Mouse (Mus musculus) MEL (cell line): ENCODE measurements around the gene Sidt2. TPM values are rescaled to one million over a fixed set of nuclear protein-coding genes. Genes with fewer than 3 reads are reported as not detected.

ENCODE experiments used
- DNase-seq: peaks from one replicate; pipeline ENCODE4 v3.0.0; 2011; ENCODE audit warnings: low read depth, low spot score
- H3K27ac ChIP-seq: 2 replicates; pipeline ENCODE4 v1.5.1; 2012; ENCODE audit warnings: low read depth, mild to moderate bottlenecking, control low read depth, low read length, moderate library complexity; ENCODE audit not compliant: control insufficient read depth
- H3K27me3 ChIP-seq, 2 experiments: fragments of 150-350 bp in 1 of 2; sonication (generic) in 1 of 2; 2 replicates each; pipeline ENCODE4 v1.6.1; 2012; ENCODE audit warnings: low read length in 2 of 2, mild to moderate bottlenecking in 2 of 2, improper control_type of control experiment in 1 of 2, moderate library complexity in 1 of 2; ENCODE audit not compliant: insufficient read depth in 2 of 2, control insufficient read depth in 1 of 2
- H3K36me3 ChIP-seq, 2 experiments: 2 replicates each; pipeline ENCODE4 v1.6.1; 2012 to 2014; ENCODE audit warnings: low read length in 2 of 2, improper control_type of control experiment in 1 of 2, inconsistent platforms in 1 of 2, mild to moderate bottlenecking in 1 of 2; ENCODE audit not compliant: insufficient read depth in 2 of 2, control insufficient read depth in 1 of 2
- H3K4me1 ChIP-seq, 2 experiments: fragments of 150-350 bp in 1 of 2; sonication (generic) in 1 of 2; 2 replicates each; pipeline ENCODE4 v1.6.1; 2012; ENCODE audit warnings: low read length in 2 of 2, improper control_type of control experiment in 1 of 2, mild to moderate bottlenecking in 1 of 2; ENCODE audit not compliant: insufficient read depth in 2 of 2, control insufficient read depth in 1 of 2
- H3K4me3 ChIP-seq, 2 experiments: fragments of 150-350 bp in 1 of 2; sonication (generic) in 1 of 2; 2 replicates each; pipeline ENCODE4 v1.5.1; 2012; ENCODE audit warnings: low read depth in 2 of 2, low read length in 2 of 2, mild to moderate bottlenecking in 2 of 2, moderate library complexity in 2 of 2, control low read depth in 1 of 2, improper control_type of control experiment in 1 of 2; ENCODE audit not compliant: control insufficient read depth in 1 of 2, insufficient read depth in 1 of 2
- H3K79me2 ChIP-seq: 2 replicates; pipeline ENCODE4 v1.6.1; 2012; ENCODE audit warnings: mild to moderate bottlenecking, low read length, moderate library complexity; ENCODE audit not compliant: control insufficient read depth, poor library complexity, insufficient read depth
- H3K9ac ChIP-seq: 2 replicates; pipeline ENCODE4 v1.6.1; 2012; ENCODE audit warnings: low read depth, mild to moderate bottlenecking, control low read depth, low read length, moderate library complexity; ENCODE audit not compliant: control insufficient read depth, poor library complexity, severe bottlenecking
- H3K9me3 ChIP-seq: fragments of 150-350 bp; sonication (generic); replicated peaks from 2 replicates; pipeline ENCODE4 v1.6.1; 2012; ENCODE audit warnings: mild to moderate bottlenecking, low read length, improper control_type of control experiment, moderate library complexity; ENCODE audit not compliant: insufficient read depth
- BHLHE40 ChIP-seq: IDR thresholded peaks from 2 replicates; pipeline ENCODE4 v1.6.1; 2012; ENCODE audit warnings: low read depth, mild to moderate bottlenecking, inconsistent platforms, low read length, improper control_type of control experiment, borderline replicate concordance
- CHD2 ChIP-seq: IDR thresholded peaks from 2 replicates; pipeline ENCODE4 v1.6.1; 2011; ENCODE audit warnings: low read length, improper control_type of control experiment
- CTCF ChIP-seq, 3 experiments: IDR thresholded peaks in 2 of 3; conservative IDR thresholded peaks in 1 of 3; 2 replicates each; pipeline ENCODE4 v1.5.1; 2011 to 2012; ENCODE audit warnings: low read length in 3 of 3, low read depth in 2 of 3, mild to moderate bottlenecking in 2 of 3, improper control_type of control experiment in 1 of 3, inconsistent platforms in 1 of 3, mixed read lengths in 1 of 3, moderate library complexity in 1 of 3; ENCODE audit not compliant: control insufficient read depth in 1 of 3, insufficient read depth in 1 of 3, poor library complexity in 1 of 3, severe bottlenecking in 1 of 3
- E2F4 ChIP-seq: IDR thresholded peaks from 2 replicates; pipeline ENCODE4 v1.6.1; 2011; ENCODE audit warnings: low read depth, low read length, improper control_type of control experiment, borderline replicate concordance
- EP300 ChIP-seq, 2 experiments: IDR thresholded peaks; 2 replicates each; pipeline ENCODE4 v1.6.1; 2011; ENCODE audit warnings: improper control_type of control experiment in 2 of 2, low read length in 2 of 2, low read depth in 1 of 2, mild to moderate bottlenecking in 1 of 2
- GATA1 ChIP-seq: IDR thresholded peaks from 2 replicates; pipeline ENCODE4 v1.6.1; 2011; ENCODE audit warnings: low read depth, low read length, improper control_type of control experiment
- KAT2A ChIP-seq: conservative IDR thresholded peaks from 2 replicates; pipeline ENCODE4 v1.6.1; 2012; ENCODE audit warnings: low read depth, low read length, improper control_type of control experiment, inconsistent platforms
- MAFK ChIP-seq: IDR thresholded peaks from 2 replicates; pipeline ENCODE4 v1.6.1; 2011; ENCODE audit warnings: low read depth, mild to moderate bottlenecking, low read length, improper control_type of control experiment, borderline replicate concordance
- MAX ChIP-seq: IDR thresholded peaks from 2 replicates; pipeline ENCODE4 v1.6.1; 2011; ENCODE audit warnings: low read length, improper control_type of control experiment
- MAZ ChIP-seq: IDR thresholded peaks from 2 replicates; pipeline ENCODE4 v1.6.1; 2012; ENCODE audit warnings: low read depth, mild to moderate bottlenecking, inconsistent platforms, low read length, improper control_type of control experiment
- MYB ChIP-seq: IDR thresholded peaks from 2 replicates; pipeline ENCODE4 v1.6.1; 2011; ENCODE audit warnings: mild to moderate bottlenecking, low read depth, low read length, improper control_type of control experiment
- NELFE ChIP-seq: IDR thresholded peaks from 2 replicates; pipeline ENCODE4 v1.6.1; 2011; ENCODE audit warnings: low read depth, low read length, improper control_type of control experiment
- POLR2A ChIP-seq, 2 experiments: IDR thresholded peaks; 2 replicates each; pipeline ENCODE4 v1.6.1; 2011 to 2012; ENCODE audit warnings: low read length in 2 of 2, mild to moderate bottlenecking in 2 of 2, control low read depth in 1 of 2, improper control_type of control experiment in 1 of 2, low read depth in 1 of 2, moderate library complexity in 1 of 2; ENCODE audit not compliant: control insufficient read depth in 1 of 2, insufficient read depth in 1 of 2, poor library complexity in 1 of 2
- POLR2AphosphoS2 ChIP-seq: IDR thresholded peaks from 2 replicates; pipeline ENCODE4 v1.6.1; 2011; ENCODE audit warnings: low read length, improper control_type of control experiment
- POLR2AphosphoS5 ChIP-seq: IDR thresholded peaks from 2 replicates; pipeline ENCODE4 v1.6.1; 2012; ENCODE audit warnings: low read depth, borderline replicate concordance, mild to moderate bottlenecking, inconsistent platforms, low read length, moderate library complexity, mixed read lengths
- RAD21 ChIP-seq: IDR thresholded peaks from 2 replicates; pipeline ENCODE4 v1.6.1; 2011; ENCODE audit warnings: mild to moderate bottlenecking, low read depth, low read length, improper control_type of control experiment
- SMC3 ChIP-seq: IDR thresholded peaks from 2 replicates; pipeline ENCODE4 v1.6.1; 2011; ENCODE audit warnings: low read depth, low read length, improper control_type of control experiment
- USF1 ChIP-seq: IDR thresholded peaks from 2 replicates; pipeline ENCODE4 v1.6.1; 2014; ENCODE audit warnings: low read depth, mild to moderate bottlenecking, inconsistent platforms, low read length, improper control_type of control experiment, moderate library complexity
- USF2 ChIP-seq, 2 experiments: IDR thresholded peaks; 2 replicates each; pipeline ENCODE4 v1.6.1; 2011 to 2012; ENCODE audit warnings: improper control_type of control experiment in 2 of 2, low read length in 2 of 2, borderline replicate concordance in 1 of 2, inconsistent platforms in 1 of 2, low read depth in 1 of 2, mild to moderate bottlenecking in 1 of 2; ENCODE audit not compliant: insufficient read depth in 1 of 2
- ZC3H11A ChIP-seq: IDR thresholded peaks from 2 replicates; pipeline ENCODE4 v1.6.1; 2012; ENCODE audit warnings: low read depth, mild to moderate bottlenecking, inconsistent platforms, low read length, improper control_type of control experiment
- ZNF384 ChIP-seq: IDR thresholded peaks from 2 replicates; pipeline ENCODE4 v1.6.1; 2012; ENCODE audit warnings: low read depth, mild to moderate bottlenecking, inconsistent platforms, low read length, improper control_type of control experiment
- polyA plus RNA-seq, 2 experiments: library from polyadenylated mRNA; stranded (reverse) in 1 of 2; unstranded in 1 of 2; fragments of >175 nt in 1 of 2; fragments of >200 nt in 1 of 2; gene quantifications; 2 replicates each; pipeline versions ENCODE4 v1.2.1 to v1.2.4; 2012; ENCODE audit warnings: low replicate concordance in 2 of 2, low read depth in 1 of 2; ENCODE audit not compliant: insufficient read length in 2 of 2, insufficient read depth in 1 of 2, missing spikeins in 1 of 2
- total RNA-seq: library from RNA; depleted of rRNA; stranded (reverse); fragments of 300-350 nt; gene quantifications from 2 replicates; pipeline ENCODE4 v1.2.3, GENCODE M21; 2012

Gene Sidt2
- total and polyA plus RNA-seq, 3 experiments: 27.0 to 71.8 TPM; not detected in 1

DNA sequence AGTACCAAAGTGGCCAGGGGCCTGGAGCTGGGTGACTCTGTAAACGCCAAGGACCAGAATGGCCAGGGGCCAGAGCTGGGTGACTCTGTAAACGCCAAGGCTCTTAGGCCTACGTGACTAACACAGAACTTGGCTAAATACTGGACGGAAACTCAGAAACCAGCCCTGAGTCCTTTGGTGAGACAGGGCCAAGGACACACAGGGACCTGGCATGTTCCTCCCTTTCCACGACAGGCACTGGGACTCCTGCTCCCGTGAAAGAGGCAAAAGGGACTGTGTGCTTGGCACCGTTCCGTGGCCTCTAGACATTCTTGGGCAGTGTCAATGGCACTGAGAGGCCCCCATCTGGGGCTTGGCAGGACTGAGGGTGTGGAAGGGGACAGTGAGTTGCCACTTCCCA lies 17.0 kb downstream of the Sidt2 start:
- no peak for TF ChIP-seq USF2 (IDR thresholded peaks at IDR 0.05; ENCODE audit: borderline replicate concordance in 1 of 2, insufficient read depth in 1 of 2, low read depth in 1 of 2, low read length in 2 of 2)
- no peak for TF ChIP-seq CHD2
- TF ChIP-seq KAT2A: no peak
- no peak for TF ChIP-seq POLR2A (IDR thresholded peaks at IDR 0.05; ENCODE audit: control insufficient read depth in 1 of 2, insufficient read depth in 1 of 2, low read depth in 1 of 2, low read length in 2 of 2, poor library complexity in 1 of 2)
- TF ChIP-seq RAD21: no peak
- no peak for TF ChIP-seq MAZ
- TF ChIP-seq ZC3H11A: no peak
- no peak for TF ChIP-seq SMC3
- TF ChIP-seq ZNF384: no peak
- TF ChIP-seq POLR2AphosphoS2: no peak
- no peak for TF ChIP-seq MAX
- no peak for TF ChIP-seq GATA1
- TF ChIP-seq E2F4: no peak
- no peak for TF ChIP-seq NELFE
- TF ChIP-seq MYB: no peak
- no peak for TF ChIP-seq BHLHE40
- TF ChIP-seq MAFK: no peak
- no peak for TF ChIP-seq POLR2AphosphoS5
- no peak for TF ChIP-seq USF1
- TF ChIP-seq EP300 (IDR thresholded peaks at IDR 0.05; ENCODE audit: low read depth in 1 of 2, low read length in 2 of 2): no peak
- Histone ChIP-seq H3K4me3 (no peak overlapping the region), H3K9me3 (no peaks in the 10 kb centered on the region), H3K27ac (no peak overlapping the region), H3K79me2 (no peaks in the 10 kb centered on the region), H3K36me3 (no peaks in the 10 kb centered on the region; a peak in 1 of 4 replicates), H3K4me1 (no peaks in the 10 kb centered on the region), H3K27me3 (no peaks in the 10 kb centered on the region), H3K9ac (no peak overlapping the region)
- no peak for DNase-seq

DNA sequence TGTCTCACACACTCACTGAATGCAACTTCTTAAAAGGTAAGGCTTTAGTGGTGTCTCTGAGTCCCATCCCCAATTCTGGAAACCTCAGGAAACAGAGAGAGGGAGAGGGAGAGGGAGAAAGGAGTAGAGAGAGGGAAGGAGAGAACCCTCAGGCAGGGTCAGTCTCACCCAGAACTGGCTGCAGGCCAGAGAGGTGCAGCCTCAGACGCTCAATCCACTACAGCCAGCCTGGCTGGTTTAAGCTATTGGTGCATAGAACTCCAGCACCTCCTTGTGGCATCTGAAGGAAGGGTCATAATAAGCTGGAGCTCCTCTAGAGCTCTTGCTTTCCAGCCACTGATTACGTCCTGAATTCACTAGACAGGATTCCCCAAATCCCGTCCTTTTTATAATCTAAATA lies 18.2 kb downstream of the Sidt2 start:
- Histone ChIP-seq H3K4me1 (no peaks in the 10 kb centered on the region), H3K27me3 (no peaks in the 10 kb centered on the region), H3K9ac (no peak overlapping the region), H3K9me3 (no peaks in the 10 kb centered on the region), H3K4me3 (no peak overlapping the region), H3K27ac (no peak overlapping the region), H3K79me2 (no peaks in the 10 kb centered on the region), H3K36me3 (no peaks in the 10 kb centered on the region)
- TF ChIP-seq USF1 (no peak), CTCF (IDR thresholded peaks at IDR 0.05 in 2 of 3, conservative IDR thresholded peaks at IDR 0.05 in 1 of 3; ENCODE audit: control insufficient read depth in 1 of 3, insufficient read depth in 1 of 3, low read depth in 2 of 3, low read length in 3 of 3, poor library complexity in 1 of 3, severe bottlenecking in 1 of 3) (peak; percentile 50 to 66 (median 57)), ZC3H11A (peak; percentile 25; the same call in 1 of the 2 replicates), SMC3 (peak; percentile 54), RAD21 (peak; percentile 60)
- peak; percentile 59 for DNase-seq
